Mouse (Mus musculus): ENCODE data around the gene Apol11b.

Gene Apol11b

DNA sequence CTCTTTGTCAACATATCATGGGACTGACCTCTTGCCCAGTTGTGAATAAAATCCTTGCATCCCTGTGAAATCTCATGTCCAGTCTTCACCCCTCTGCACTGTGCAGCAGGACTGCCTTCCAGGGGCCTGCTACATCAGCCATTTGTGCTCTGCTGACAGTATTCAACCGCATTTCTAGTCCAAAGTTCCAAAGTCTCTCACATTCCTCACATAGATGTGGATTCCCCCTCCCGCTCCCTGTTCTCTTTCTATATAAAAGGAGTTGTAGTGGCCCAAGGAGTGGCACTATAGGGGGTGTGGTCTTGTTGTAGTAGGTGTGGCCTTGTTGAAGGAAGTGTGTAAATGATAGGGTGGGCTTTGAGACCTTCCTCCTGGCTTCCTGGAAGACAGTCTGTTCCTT lies 52.2 kb downstream of the Apol11b start:
- Histone ChIP-seq H3K27me3 (ENCODE audit: control insufficient read depth, insufficient read depth, low read length, poor library complexity, severe bottlenecking) (no peaks in the 10 kb centered on the region), H3K36me3 (ENCODE audit: control insufficient read depth, insufficient read depth, low read length, poor library complexity, severe bottlenecking) (no peaks in the 10 kb centered on the region)
- DNase-seq (ENCODE audit: low read depth, low spot score) = no peak

- no peaks in the 10 kb centered on the region for H3K27me3 ChIP-seq (ENCODE audit: control insufficient read depth, insufficient read depth, low read length, poor library complexity, severe bottlenecking)
- DNase-seq (ENCODE audit: low read depth, low spot score) = no peak
- H3K36me3 ChIP-seq (ENCODE audit: control insufficient read depth, insufficient read depth, low read length, poor library complexity, severe bottlenecking) = no peaks in the 10 kb centered on the region
These were observed 54.1 kb downstream of the Apol11b start for GRCm38 (mm10) chr15:77588981-77589380.

DNA sequence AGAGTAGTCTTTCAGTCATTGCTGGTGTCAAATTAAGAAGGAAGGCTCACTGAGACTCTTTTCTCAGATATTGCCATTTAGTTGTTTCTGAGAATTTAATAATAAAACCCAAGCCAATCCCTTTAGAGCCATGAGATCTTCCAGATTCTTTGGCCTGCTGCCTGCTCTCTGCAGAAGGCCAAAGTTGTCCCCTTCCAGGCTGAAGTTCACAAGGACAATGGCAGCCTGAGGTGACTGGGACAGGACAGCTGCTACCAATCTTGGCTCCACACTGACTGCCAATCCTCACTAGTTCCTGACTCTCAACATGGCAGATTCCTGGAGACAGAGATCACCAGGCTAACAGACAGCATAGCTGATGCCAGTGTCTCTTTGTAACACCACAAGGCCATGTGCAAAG lies 56.1 kb downstream of the Apol11b start:
- DNase-seq (ENCODE audit: low read depth, low spot score) = no peak
- H3K36me3 ChIP-seq (ENCODE audit: control insufficient read depth, insufficient read depth, low read length, poor library complexity, severe bottlenecking) = no peaks in the 10 kb centered on the region
- H3K27me3 ChIP-seq (ENCODE audit: control insufficient read depth, insufficient read depth, low read length, poor library complexity, severe bottlenecking) = no peaks in the 10 kb centered on the region

All from splenic B cell, adult 2 months (primary cell).